Mouse (Mus musculus): ENCODE data around the gene Hagh. TPM values are rescaled to one million over a fixed set of nuclear protein-coding genes. Genes with fewer than 3 reads are reported as not detected.

The Hagh gene
- polyA plus RNA-seq, 1 experiment from 2014 or later = 35.2 TPM

DNA sequence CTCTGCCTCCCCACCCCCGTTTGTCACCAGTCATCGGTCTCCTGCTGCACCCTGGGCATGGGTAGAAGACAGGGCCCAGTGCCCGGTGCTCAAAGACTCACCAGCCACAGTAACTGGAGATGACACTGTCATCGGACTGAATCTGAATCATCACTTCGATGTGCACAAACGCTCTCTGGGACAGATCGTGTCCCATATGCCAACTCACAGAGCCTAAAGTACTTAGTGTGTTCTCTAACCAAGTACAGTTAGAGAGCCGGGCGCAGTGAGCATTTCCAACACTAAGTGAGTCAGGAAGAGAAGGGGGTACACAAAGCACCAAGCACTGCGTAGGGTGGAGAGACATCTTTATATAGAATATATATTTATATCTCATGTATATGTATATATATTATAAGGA lies 28.0 kb downstream of the Hagh start:
- no peak overlapping the region for H3K4me2 ChIP-seq (replicated peaks; ENCODE audit: low read depth, low read length)
- no peak for ATAC-seq (ENCODE audit: insufficient number of reproducible peaks, insufficient read depth, low FRiP score, low read depth)
- no peak overlapping the region for H3K4me3 ChIP-seq (ENCODE audit: low read depth, low read length)
- H3K4me1 ChIP-seq (ENCODE audit: control insufficient read depth, insufficient read depth, low read length) = no peaks in the 10 kb centered on the region
- H3K9ac ChIP-seq (replicated peaks; ENCODE audit: low read depth, low read length) = no peak overlapping the region
- H3K9me3 ChIP-seq (ENCODE audit: control insufficient read depth, low read depth, low read length) = no peaks in the 10 kb centered on the region
- WGBS = 91% methylated on average over 10 of the region's 10 CpGs
- H3K27ac ChIP-seq (ENCODE audit: low read length) = no peak overlapping the region
- H3K36me3 ChIP-seq (ENCODE audit: control insufficient read depth, insufficient read depth, low read length) = peaks cover 3% of the 10 kb centered on the region; the same call in 1 of the 2 replicates
- H3K27me3 ChIP-seq (ENCODE audit: control insufficient read depth, insufficient read depth, low read length) = no peaks in the 10 kb centered on the region

GRCm38 (mm10) chr17:24873695-24874404 lies 33.9 kb downstream of the Hagh start:
- Histone ChIP-seq H3K9me3 (ENCODE audit: control insufficient read depth, low read depth, low read length) (no peaks in the 10 kb centered on the region), H3K9ac (replicated peaks; ENCODE audit: low read depth, low read length) (no peak overlapping the region), H3K4me3 (ENCODE audit: low read depth, low read length) (no peak overlapping the region), H3K27ac (ENCODE audit: low read length) (no peak overlapping the region), H3K36me3 (ENCODE audit: control insufficient read depth, insufficient read depth, low read length) (no peaks in the 10 kb centered on the region), H3K4me2 (replicated peaks; ENCODE audit: low read depth, low read length) (no peak overlapping the region), H3K27me3 (ENCODE audit: control insufficient read depth, insufficient read depth, low read length) (no peaks in the 10 kb centered on the region), H3K4me1 (ENCODE audit: control insufficient read depth, insufficient read depth, low read length) (0 out of 2 replicates have a peak, but pooled peaks cover 4% of the 10 kb centered on the region)
- ATAC-seq (ENCODE audit: insufficient number of reproducible peaks, insufficient read depth, low FRiP score, low read depth) = no peak
- WGBS = 53% methylated on average over 4 of the region's 4 CpGs

DNA sequence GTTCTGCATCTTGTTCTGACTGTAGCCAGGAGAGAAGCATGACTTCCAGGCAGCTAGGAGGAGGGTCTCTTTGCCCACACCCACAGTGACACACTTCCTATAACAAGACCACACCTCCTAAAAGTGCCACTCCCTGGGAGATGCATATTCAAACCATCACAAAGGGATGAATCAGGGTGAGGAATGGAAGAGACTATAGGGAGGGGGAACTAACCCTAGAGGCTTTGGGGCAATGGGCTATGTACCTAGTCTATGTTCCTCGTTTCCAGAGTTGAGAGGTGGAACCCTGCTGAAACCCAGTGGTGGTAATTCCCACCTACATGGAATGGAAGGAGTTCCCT lies 34.4 kb downstream of the Hagh start:
- H3K27me3 ChIP-seq (ENCODE audit: control insufficient read depth, insufficient read depth, low read length) = no peaks in the 10 kb centered on the region
- 0 out of 2 replicates have a peak, but pooled peaks cover 4% of the 10 kb centered on the region for H3K4me1 ChIP-seq (ENCODE audit: control insufficient read depth, insufficient read depth, low read length)
- H3K4me2 ChIP-seq (replicated peaks; ENCODE audit: low read depth, low read length) = no peak overlapping the region
- no peak overlapping the region for H3K4me3 ChIP-seq (ENCODE audit: low read depth, low read length)
- H3K27ac ChIP-seq (ENCODE audit: low read length) = no peak overlapping the region
- no peaks in the 10 kb centered on the region for H3K9me3 ChIP-seq (ENCODE audit: control insufficient read depth, low read depth, low read length)
- H3K36me3 ChIP-seq (ENCODE audit: control insufficient read depth, insufficient read depth, low read length) = no peaks in the 10 kb centered on the region
- no peak for ATAC-seq (ENCODE audit: insufficient number of reproducible peaks, insufficient read depth, low FRiP score, low read depth)
- WGBS = 69% methylated on average over 1 of the region's 1 CpGs
- H3K9ac ChIP-seq (replicated peaks; ENCODE audit: low read depth, low read length) = no peak overlapping the region

DNA sequence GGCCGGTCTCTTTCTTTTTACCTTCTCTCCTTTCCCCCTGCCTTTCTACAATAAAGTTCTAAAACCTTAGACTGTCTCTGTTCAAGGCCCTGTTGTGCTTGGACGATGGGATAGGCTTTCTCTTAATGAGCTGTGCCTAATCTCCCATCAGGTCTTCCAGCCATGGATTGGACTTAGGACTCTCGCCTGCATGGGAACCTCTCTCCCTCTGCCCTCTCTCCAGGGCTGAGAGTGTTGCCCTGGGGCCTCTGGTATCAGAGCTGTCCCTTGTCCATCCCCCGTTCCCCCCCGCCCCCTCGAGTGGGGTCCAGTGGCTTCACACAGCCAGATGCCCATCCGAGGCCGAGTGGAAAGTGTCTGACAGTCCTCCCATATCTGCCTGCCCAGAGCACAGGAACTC lies 35.0 kb downstream of the Hagh start:
- Histone ChIP-seq H3K27me3 (ENCODE audit: control insufficient read depth, insufficient read depth, low read length) (no peaks in the 10 kb centered on the region), H3K4me1 (ENCODE audit: control insufficient read depth, insufficient read depth, low read length) (0 out of 2 replicates have a peak, but pooled peaks cover 4% of the 10 kb centered on the region), H3K9ac (replicated peaks; ENCODE audit: low read depth, low read length) (no peak overlapping the region), H3K4me3 (ENCODE audit: low read depth, low read length) (no peak overlapping the region), H3K4me2 (replicated peaks; ENCODE audit: low read depth, low read length) (no peak overlapping the region), H3K27ac (ENCODE audit: low read length) (no peak overlapping the region), H3K9me3 (ENCODE audit: control insufficient read depth, low read depth, low read length) (no peaks in the 10 kb centered on the region), H3K36me3 (ENCODE audit: control insufficient read depth, insufficient read depth, low read length) (no peaks in the 10 kb centered on the region)
- WGBS = 80% methylated on average over 8 of the region's 8 CpGs
- ATAC-seq (ENCODE audit: insufficient number of reproducible peaks, insufficient read depth, low FRiP score, low read depth) = no peak

- ATAC-seq (ENCODE audit: insufficient number of reproducible peaks, insufficient read depth, low FRiP score, low read depth) = no peak
- Histone ChIP-seq H3K9ac (replicated peaks; ENCODE audit: low read depth, low read length) (no peak overlapping the region), H3K4me3 (ENCODE audit: low read depth, low read length) (no peak overlapping the region), H3K27me3 (ENCODE audit: control insufficient read depth, insufficient read depth, low read length) (no peaks in the 10 kb centered on the region), H3K27ac (ENCODE audit: low read length) (0 out of 2 replicates have a peak overlapping the region, but pooled peaks have one; percentile 2), H3K4me2 (replicated peaks; ENCODE audit: low read depth, low read length) (peak overlapping the region; percentile 17; the same call in 1 of the 2 replicates), H3K9me3 (ENCODE audit: control insufficient read depth, low read depth, low read length) (no peaks in the 10 kb centered on the region), H3K36me3 (ENCODE audit: control insufficient read depth, insufficient read depth, low read length) (no peaks in the 10 kb centered on the region), H3K4me1 (ENCODE audit: control insufficient read depth, insufficient read depth, low read length) (0 out of 2 replicates have a peak, but pooled peaks cover 4% of the 10 kb centered on the region)
- WGBS = 33% methylated on average over 10 of the region's 10 CpGs
These were observed 37.6 kb downstream of the Hagh start for GRCm38 (mm10) chr17:24877336-24878116.

- Histone ChIP-seq H3K27me3 (ENCODE audit: control insufficient read depth, insufficient read depth, low read length) (no peaks in the 10 kb centered on the region), H3K27ac (ENCODE audit: low read length) (peak overlapping the region; percentile 44; the same call in 1 of the 2 replicates), H3K36me3 (ENCODE audit: control insufficient read depth, insufficient read depth, low read length) (no peaks in the 10 kb centered on the region), H3K9me3 (ENCODE audit: control insufficient read depth, low read depth, low read length) (no peaks in the 10 kb centered on the region), H3K9ac (replicated peaks; ENCODE audit: low read depth, low read length) (no peak overlapping the region), H3K4me3 (ENCODE audit: low read depth, low read length) (no peak overlapping the region), H3K4me2 (replicated peaks; ENCODE audit: low read depth, low read length) (peak overlapping the region; percentile 17; the same call in 1 of the 2 replicates), H3K4me1 (ENCODE audit: control insufficient read depth, insufficient read depth, low read length) (0 out of 2 replicates have a peak, but pooled peaks cover 4% of the 10 kb centered on the region)
- peak; percentile 43; the same call in 1 of the 2 replicates for ATAC-seq (ENCODE audit: insufficient number of reproducible peaks, insufficient read depth, low FRiP score, low read depth)
- WGBS = 22% methylated on average over 5 of the region's 5 CpGs
These were observed 38.1 kb downstream of the Hagh start for GRCm38 (mm10) chr17:24878117-24878397.

DNA sequence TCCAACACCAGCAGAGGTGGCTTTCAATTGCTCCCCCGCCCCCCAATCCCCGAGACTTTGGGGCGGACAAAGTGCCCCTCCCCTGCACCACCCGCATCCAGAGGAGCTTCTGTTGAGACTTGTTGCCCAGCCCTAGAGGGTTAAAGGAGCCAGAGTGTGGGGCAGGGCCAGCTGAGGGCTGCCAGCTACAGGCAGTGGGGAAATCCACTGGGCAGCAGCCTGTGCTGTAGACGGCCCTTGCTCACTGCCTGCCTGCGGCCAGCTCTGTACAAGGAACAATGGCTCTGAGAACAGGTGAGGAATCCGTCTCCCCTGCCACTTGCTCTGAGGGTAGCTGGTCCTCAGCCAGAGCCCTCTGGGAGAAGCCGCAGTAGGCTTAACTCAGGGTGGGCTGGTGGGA lies 38.6 kb downstream of the Hagh start:
- Histone ChIP-seq H3K27me3 (ENCODE audit: control insufficient read depth, insufficient read depth, low read length) (no peaks in the 10 kb centered on the region), H3K9me3 (ENCODE audit: control insufficient read depth, low read depth, low read length) (no peaks in the 10 kb centered on the region), H3K9ac (replicated peaks; ENCODE audit: low read depth, low read length) (no peak overlapping the region), H3K4me3 (ENCODE audit: low read depth, low read length) (no peak overlapping the region), H3K4me2 (replicated peaks; ENCODE audit: low read depth, low read length) (no peak overlapping the region), H3K4me1 (ENCODE audit: control insufficient read depth, insufficient read depth, low read length) (0 out of 2 replicates have a peak, but pooled peaks cover 4% of the 10 kb centered on the region), H3K27ac (ENCODE audit: low read length) (peak overlapping the region; percentile 44; the same call in 1 of the 2 replicates), H3K36me3 (ENCODE audit: control insufficient read depth, insufficient read depth, low read length) (0 out of 2 replicates have a peak, but pooled peaks cover under 1% of the 10 kb centered on the region)
- WGBS = 64% methylated on average over 8 of the region's 8 CpGs
- ATAC-seq (ENCODE audit: insufficient number of reproducible peaks, insufficient read depth, low FRiP score, low read depth) = no peak

DNA sequence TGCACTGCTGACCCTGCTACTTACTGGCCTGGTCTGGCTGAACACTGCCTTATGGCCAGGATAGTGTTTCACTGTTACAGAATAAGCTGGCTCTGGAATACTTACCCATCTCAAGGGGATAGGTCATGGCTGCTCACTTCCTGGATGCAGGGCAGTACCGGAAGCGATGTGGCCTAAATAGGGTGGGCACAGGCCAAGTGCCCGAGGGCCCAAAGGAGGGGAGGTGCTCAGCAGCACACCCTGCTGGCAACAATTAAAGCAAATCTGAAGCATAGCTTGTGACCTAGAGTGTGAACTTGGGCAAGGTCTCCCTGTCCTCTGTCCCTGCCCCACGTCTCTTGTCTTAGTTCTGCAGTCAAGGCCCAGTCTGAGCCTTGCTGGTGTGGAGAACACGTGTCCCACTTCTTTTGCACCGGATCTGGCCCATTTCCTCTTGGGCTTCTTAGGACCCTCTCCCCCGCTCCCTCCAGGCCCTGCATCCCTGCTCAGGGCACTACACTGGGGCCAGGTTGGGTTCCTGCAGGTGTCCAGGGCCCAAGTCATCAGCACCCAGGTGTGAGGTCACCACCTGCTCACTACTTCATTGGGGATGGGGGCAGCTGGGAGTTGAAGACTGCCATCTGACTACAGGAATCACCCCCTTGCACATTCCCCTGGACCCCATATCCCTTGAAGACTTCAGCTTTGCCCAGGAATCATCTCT lies 41.9 kb downstream of the Hagh start:
- Histone ChIP-seq H3K4me3 (ENCODE audit: low read depth, low read length) (no peak overlapping the region), H3K4me2 (replicated peaks; ENCODE audit: low read depth, low read length) (no peak overlapping the region), H3K36me3 (ENCODE audit: control insufficient read depth, insufficient read depth, low read length) (peaks cover 7% of the 10 kb centered on the region), H3K4me1 (ENCODE audit: control insufficient read depth, insufficient read depth, low read length) (peaks cover 12% of the 10 kb centered on the region; the same call in 1 of the 2 replicates), H3K27me3 (ENCODE audit: control insufficient read depth, insufficient read depth, low read length) (no peaks in the 10 kb centered on the region), H3K9me3 (ENCODE audit: control insufficient read depth, low read depth, low read length) (no peaks in the 10 kb centered on the region), H3K27ac (ENCODE audit: low read length) (no peak overlapping the region), H3K9ac (replicated peaks; ENCODE audit: low read depth, low read length) (no peak overlapping the region)
- ATAC-seq (ENCODE audit: insufficient number of reproducible peaks, insufficient read depth, low FRiP score, low read depth) = no peak
- WGBS = 50% methylated on average over 7 of the region's 7 CpGs
